Mouse (Mus musculus): ENCODE measurements at regions not wholly inside any gene's neighbourhood (a gene's known extent, or its start where the extent isn't known, plus 50 kb on each side); places are given as distances from the start of the nearest gene placed in this dataset.

DNA sequence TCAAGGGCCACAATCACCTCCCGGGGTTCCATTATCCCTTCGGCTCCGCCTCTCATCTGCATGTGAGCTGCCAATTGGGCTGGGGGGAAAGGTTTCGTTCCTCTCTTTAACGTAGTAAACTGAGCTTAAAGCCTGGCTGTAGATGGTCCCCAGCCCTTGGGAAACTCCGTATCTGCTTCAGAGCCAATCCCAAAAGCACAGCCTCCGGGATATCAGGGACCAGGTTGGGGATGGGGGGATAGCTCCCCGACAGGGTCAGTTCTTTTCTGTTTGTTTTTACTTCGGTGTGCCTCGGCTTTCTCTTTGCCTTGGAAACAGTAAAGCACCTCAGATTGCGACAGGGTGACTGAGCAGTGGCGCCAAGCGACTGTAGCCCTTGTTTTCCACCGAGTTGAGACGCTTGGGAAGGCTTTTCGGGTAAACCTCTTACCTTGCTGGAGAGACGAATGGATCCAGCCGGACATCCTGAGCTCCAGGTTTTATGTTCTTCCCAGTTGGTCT lies 64.5 kb downstream of the Tfap2c start:
- no peak for DNase-seq

DNA sequence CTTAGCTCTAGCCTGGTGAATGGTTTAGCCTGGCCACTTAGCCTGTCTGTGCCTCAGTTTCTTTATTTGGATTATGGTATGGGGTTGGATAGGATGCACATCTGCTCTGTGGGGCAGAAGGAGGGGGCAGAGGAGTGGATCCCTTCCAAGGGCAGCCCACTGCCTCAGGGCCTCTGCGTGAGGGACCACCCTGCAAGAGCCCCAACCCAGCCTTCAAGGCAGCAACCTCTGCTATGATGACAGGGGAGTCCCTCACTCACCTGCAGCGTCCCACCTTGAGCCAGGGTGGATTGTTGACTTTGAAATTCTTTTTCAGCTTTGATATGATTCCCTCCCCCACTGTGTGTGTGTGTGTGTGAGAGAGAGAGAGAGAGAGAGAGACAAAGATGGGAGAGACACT lies 65.8 kb downstream of the Tfap2c start:
- no peak for DNase-seq

DNA sequence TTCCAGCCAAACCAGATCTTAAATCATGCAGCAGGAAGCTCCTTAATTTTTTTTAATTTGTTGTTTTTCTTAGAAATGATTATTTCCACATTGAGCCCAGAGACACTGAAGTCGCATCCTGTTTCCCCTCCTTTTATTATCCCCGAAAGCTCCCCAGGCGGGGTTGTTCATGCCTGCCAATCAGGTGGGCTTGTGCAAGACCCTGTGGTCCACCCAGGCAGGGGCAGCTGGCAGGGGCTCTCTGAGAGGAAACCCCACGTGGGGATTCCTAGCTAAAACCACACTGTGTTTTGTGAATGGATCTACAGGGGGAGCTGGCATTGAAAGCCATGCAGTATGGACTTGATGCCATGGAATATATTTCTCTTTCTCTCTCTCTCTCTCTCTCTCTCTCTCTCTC lies 66.2 kb downstream of the Tfap2c start:
- DNase-seq, result no peak

DNA sequence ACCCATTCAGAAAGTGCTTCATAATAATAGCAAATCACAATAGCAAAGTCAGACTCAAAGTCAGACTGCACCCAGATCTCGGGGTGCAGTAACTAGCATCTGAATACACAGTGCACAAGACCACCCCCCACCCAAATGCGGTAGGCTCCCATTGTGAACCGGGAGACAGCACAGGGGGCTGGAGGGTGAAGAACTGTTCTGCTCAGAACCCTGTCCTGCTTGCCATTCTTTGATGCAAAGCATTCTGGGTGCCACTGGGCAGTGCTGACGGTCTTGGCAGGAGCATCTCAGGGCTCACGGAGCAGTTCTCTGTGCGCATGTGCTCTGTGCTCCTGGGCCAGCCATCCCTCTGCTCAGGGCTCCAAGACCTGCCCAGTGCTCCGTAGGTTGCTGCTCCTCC lies 69.8 kb downstream of the Tfap2c start:
- no peak for DNase-seq

DNA sequence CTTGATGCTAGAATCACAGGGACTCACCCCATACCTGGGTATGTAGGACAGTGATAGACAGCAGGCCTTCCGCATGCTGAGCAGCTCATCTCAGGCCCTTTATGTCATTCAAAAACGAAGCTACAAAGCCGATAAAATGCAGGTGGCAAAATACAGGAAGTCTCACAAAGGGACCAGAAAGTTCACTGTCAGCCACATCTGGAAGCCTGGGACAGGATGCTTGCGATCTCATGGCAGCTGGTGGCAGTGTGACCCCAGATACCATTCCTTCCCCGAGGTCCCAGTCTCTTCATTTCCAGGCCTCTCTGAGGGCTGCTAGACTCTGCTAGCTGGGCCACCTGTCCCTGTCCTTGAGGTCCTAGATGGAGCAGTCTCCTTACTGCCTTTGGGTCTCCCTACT lies 70.6 kb downstream of the Tfap2c start:
- no peak for DNase-seq

DNA sequence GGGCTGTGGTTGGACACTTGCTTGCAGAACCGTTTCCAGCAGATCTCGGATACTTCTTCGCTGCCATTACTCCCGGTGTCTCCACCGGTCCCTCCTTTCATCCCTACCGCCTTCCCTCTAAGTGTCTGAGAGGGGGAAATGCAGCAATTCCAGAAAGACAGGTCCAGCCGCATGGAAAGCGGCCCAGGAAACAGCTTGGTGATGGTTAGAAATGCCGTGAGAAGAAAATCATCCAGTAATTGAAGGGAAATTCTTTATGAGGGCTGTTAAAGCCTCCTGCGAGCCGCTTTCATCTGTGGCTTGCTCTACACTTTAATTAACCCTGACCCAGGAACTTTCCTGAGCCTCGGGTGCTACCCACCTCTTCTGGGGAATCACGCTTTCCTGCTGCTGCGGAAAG lies 74.3 kb downstream of the Tfap2c start:
- DNase-seq, result no peak

DNA sequence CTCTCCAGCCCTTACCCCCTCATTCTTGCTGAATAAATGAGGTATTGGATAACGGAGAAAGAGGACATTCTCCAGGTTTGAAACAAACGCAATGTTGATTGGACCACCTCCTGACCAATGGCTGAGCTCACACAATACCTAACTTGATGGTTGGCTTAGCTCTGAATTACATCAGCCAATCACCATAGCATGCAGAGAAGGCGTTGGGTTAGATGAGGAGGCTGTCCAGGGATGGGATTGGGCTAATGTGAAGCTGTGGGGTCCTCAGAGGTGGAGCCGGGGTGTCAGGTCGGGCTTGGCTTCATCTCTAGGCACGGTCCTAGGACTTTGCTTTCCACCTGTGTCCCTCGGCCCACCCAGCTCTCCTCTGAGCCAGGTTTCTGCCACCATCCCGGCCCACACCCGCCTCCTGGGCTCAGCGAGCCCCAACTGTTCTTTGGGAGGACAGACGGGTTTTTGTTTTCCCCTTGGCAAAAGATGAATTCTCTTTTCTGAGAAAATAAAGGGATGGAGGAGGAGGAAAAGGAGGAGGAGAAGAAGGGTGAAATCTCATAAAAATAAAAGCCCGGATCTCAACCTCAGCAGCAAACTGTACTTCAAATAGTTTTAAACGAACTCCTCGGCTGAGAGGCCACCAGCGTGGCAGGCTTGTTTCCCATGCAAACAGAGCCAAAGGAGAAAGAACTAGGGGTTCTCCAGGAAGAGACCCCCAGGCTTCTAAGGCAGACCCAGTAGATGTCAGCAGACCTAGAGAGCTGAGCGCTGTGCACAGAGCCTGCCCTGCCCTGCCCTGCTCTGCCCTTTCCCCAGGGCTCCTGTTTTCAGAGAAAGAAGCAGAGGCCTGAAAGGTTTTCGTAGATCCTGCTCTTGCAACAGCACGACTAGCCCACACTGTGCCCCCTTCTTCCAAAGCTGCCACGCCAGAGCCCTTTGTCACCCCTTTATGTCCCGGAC lies 78.2 kb downstream of the Tfap2c start:
- no peak for DNase-seq

DNA sequence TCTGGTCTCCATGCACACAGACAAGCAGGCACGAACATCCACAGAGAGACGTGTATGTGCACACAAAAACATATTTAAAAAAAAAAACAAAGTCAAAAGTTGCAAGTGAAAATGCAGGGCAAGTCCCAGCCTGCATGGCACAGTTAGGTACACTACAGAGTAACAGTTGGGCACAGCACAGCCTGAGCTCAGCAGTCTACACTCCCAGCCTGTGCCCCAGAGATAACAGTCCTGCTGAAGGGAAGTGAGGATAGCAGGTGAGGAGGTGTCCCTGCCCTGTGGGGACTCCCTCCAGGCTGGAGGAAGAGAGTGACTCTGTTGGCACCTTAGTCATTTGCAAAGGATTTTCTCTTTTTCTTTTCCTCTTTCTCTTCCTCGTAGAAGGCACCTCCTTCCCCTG lies 80.9 kb downstream of the Tfap2c start:
- DNase-seq, result no peak

DNA sequence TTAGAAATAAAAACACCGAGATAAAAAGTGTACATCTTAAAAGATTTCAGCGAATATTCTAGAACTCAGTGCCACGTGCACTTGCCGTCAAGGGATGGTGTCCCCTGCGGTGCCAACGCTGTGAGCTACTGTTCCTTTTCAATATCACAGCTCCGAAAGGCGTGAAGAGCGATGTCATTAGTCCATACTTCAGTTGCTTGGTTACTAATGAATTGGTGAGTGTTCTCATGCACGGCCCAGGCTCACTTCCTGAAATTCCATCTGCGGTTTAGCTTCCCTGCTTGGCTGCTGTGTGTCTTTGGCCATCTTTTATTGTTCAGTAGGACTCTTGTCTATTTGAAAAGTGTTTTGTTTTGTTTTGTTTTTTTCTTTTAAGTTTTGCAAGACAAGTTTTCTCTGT lies 93.2 kb downstream of the Tfap2c start:
- DNase-seq, result no peak

DNA sequence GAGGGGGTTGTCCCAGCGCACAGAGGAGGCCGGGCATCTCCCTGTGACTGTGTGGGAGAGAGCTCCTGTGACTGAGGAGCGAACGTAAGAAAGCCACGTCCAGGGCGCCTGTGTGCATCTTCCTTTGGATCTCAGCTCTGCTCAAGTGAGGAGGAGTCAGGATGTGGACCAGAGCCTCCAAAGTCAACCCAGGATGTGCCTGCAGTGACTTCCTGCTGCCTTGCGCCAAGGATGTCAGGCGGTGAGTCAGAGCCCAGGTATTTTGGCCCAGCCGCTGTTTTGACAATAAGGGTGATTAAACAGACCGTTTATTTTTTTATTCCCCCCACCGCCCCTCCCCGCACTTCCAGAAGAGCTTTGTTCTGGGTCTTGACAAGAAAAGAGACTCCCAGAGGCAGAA lies 94.5 kb downstream of the Tfap2c start:
- DNase-seq, result no peak

DNA sequence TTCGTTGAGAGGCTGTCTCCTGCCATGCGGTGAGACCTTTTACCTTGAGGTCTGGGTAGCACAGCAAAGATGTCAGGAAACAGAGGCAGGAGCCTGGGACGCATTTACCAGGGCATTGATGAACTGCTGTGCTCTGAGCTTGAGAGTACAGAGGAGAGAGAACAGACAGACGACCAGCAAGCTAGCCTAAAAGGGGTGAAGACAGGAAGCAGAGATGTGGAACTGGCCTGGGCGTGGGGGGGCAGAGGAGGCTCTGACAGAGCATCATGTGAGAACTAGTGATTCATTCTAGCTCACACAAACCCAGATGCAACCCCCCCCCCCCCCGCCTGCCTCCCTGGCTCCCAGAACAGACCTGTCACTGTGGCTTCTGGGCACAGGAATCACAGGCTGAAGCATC lies 95.1 kb downstream of the Tfap2c start:
- DNase-seq, result no peak

DNA sequence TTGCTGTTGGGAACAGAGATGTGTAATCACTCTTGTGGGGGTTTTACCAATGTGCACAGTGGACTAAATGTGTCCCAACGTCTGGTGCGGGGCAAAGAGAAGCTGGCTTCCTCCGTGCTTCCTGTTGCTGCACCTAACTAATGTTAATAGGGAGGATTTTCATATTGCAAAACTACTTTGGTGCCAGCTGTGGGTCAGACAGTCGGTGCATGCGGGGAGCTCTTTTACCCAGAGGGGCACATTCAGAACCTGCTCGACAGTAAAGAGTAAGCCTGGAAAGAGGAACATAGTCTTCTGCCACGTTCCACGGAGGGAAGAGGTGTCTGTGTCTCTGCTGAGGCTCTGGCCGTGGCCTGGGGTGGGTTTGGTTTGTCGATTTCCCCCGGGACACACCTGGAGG lies 98.7 kb downstream of the Tfap2c start:
- no peak for DNase-seq

DNA sequence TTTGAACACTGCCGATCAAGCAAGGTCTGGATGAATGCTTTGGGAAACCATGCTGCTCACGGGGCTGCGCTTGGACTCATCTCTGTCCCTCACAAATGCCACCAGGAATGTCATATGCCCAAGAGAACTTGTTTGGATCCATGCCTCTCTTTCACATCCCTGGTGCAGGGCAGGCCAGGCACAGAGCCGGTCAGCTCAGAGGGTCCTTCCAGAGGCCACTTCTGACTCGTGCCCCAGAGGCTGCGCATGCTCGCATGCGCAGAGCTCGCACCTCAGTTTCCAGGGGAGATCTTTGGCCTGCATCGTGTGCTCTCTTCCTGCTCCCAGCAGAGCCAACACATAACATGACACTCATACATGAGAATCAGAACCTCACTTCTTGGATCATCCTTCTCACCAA lies 111.1 kb downstream of the Tfap2c start:
- no peak for DNase-seq

DNA sequence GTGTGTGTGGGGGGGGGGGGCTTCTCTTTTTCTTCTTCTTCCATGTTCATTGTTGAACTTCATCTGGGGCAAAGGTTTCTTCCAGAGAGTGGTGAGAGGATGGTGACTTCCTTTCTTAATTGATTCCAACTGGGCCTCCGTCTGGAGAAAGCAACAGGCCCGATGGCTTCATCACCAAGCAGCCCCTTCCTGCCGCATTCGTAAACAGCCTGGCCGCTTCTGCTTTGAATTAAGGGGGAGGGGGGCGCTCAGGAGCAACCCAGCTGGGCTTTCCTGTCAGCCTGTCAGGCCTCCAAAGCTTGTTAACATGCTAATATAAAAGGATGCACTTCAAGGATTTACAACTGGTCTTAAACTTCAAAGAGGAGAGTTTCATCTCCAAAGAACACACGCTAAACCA lies 111.5 kb downstream of the Tfap2c start:
- no peak for DNase-seq

DNA sequence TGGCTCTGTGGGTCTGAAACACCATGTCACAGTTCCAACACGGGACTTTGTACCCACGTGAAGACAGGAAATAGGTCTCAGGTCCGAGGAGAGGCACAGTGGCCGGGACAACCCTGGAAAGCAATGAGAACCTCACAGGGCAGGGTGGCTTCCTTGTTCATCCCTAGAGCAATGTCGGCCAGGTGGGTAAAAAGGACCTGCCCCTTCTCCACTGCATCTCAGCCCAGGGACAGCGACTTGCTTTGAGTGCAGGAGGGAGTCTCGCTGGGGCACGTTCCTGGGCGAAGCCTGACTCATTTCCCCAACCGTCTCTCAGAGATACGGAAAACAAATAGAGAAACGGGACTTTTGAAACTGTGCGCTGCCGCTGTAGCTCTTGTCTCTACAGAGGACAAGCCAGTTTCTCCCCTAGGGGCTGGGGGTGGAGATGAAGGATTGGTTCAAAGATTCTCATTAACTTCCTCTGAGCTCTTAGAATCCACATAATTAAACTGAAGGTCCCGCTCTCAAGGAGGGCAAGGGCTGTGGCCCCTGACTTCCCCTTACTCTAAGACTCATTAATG lies 112.1 kb downstream of the Tfap2c start:
- DNase-seq, result no peak

DNA sequence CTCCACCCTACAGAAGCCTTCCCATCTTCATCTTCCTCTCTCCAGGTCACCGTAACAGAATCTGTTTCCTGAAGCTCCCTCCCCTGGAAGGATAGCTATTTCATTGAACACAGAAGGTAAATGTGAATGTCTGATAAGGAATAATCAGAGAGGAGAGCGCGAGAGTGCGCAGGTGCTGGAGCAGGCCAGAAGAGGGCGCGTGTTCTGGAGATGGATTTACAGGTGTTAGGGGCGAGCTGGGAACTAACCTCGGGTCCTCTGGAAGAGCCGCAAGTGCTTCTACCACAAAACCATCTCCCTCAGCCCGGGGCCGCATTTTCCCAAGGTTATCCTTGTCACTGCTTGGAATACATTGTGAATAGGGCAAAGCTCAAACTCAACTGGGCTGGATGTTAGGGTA lies 112.8 kb downstream of the Tfap2c start:
- no peak for DNase-seq

DNA sequence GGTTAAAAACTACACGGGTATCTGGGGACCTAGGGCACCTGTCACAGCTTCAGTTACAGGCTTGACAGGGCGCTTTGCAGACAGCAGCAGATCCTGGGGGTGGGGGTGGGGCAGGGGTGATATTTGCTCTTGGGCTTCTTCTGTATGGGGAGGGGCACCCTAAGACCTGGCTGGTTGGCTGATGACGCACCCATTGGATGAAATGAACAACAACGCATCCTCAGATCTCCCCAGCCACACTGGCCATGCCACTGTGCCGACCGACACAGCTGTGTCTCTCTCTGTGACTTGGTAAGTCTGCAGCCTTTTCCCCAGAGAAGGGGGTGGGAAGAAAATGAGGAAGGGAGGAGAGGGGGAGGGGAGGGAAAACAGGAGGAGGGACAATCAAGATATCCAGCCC lies 114.3 kb downstream of the Tfap2c start:
- DNase-seq, result no peak

DNA sequence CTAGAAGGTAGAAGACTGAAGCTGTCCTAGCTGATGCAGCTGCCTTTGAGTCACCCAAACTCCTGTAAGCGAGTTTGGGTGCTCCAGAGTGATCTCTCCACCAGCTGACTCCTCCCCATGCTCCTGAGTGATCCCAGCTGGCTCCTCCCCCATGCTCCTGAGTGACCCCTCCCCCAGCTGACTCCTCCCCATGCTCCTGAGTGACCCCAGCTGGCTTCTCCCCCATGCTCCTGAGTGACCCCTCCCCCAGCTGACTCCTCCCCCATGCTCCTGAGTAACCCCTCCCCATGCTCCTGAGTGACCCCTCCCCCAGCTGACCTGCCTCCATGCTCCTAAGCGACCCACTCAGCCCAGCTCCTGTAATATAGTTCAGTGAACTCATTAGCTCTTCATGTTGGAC lies 123.7 kb downstream of the Tfap2c start:
- DNase-seq, result no peak

DNA sequence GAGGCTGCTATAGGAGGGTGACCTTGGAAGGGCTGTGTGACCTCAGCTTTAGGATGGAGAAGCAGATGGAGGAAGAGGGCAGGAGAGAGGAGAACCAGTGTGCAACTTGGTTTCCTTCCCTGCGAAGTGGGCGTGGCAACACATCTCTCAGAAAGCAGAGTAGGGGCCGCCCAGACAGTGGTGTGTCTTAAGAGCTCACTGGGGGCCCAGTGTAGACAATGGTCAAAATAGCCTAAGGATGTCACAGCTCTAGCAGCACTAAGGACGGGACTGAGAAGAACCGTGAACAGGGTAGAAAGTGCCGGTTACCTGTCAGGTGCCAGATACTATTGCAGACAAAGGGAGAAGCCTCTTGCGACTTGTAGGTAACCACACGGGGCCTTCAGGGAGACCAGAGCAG lies 125.2 kb downstream of the Tfap2c start:
- no peak for DNase-seq

DNA sequence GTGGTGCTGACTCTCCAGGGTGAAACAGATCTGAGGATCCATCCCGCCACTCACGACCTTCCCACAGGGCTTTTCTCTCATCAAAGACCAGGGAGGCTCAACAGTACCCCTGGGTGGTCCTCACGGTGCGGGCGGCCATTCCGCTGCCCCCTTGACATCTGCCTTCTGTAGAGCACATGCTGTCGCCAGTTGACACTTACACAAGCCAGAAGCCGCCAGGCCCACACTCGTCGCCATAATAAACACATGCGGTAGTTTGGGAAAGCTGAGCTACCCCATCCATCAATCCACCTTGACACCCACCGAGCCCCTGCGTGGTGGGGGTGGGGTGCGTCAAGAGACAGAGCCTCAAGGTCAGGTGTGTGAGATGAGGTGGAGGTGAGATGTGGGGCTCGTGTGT lies 125.7 kb downstream of the Tfap2c start:
- no peak for DNase-seq

DNA sequence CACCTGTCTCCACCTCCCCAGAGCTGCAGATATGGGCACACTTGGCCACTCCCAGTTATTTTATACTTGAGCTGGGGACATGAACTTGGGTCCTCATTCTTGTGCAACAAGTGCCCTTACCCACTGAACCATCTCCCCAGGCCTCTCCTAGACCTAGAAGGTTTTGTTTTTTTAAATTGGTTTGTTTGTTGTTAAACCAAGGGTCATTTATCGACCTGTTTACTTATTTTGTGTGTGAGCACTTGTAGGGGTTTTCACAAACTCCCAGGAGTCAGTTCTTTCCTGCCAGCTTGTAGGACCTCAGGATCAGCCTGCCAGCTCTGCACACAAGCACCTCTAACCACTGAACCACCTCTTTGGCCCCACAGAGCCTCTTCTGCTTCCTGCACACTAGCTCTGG lies 140.8 kb downstream of the Tfap2c start:
- DNase-seq, result no peak

DNA sequence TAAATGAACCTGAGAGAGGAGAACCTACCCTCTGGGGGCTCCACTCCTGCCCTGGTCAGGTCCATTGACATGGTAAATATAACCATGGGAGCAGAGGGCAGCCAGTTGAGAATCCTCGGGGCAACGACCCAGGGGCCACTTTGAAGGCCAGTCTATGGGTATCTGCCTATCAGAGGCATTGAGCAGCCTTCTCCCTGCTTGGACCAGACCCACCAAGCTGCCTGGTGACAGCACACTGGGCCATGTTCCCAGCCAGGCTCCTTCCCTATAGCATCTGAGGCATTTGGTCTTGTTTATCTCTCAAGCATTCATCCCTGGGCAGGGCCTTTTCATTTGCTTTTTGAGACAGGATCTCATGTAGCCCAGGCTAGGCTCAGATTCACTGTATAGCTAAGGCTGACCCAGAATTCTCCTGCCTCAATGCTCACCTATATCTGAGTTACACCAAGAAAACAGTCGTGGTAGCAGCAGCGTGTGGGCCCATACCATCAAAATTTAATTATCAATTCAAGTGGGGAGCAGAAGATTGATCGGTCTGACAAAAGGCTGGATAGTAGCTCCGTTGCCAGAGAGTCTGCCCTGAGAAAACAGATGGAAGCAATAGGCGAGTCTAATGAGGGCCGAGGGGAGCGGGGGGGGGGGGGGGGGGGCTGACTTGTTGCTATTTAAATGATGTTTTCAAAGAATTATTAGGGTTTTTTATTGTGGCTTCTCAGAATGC lies 141.7 kb downstream of the Tfap2c start:
- no peak for DNase-seq

DNA sequence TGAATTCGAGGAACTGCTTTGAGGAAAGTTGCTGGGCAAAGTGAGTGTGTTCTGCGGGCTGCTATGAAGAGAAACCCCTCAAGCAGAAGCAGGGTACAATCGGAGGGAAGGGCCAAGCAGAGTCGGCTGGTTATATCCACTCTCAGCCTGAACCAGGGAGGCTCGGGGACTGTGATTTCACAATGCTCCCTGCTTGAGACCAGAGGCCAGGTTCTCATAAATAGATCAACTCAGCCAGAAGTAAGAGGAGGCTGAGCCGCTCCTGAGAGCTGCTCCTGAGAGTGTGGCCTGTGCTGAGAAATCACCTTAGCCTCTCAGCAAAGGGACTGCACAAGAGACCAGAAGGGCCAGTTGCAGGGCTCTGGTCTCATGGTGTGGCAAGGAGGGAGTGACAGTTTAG lies 149.6 kb downstream of the Tfap2c start:
- no peak for DNase-seq

DNA sequence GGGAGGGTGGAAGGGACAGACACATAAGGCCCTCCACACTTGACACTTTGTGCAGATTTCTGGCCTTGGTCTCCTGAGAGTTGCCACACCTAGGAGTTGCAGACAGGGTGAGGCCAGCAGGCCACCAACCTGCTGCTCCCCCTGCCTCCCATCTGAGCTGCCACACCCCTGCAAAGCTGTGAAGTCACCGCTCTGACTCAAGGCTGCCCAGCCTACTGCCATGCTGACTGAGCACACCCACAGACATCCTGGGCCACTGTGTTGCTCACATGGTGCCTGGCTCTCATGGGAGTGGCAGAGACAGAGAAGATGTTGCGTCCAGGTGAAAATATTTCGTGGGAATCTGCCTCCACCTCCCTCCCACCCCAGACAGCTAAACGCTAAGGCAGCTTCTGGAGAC lies 150.3 kb downstream of the Tfap2c start:
- no peak for DNase-seq

Data from cerebellum, adult 18-20 months (tissue).